Mouse (Mus musculus): ENCODE data around the gene Ttc22.

Ttc22 gene

GRCm38 (mm10) chr4:106622030-106622493 lies at the start of gene Ttc22:
Gene Ttc22, plus strand, starts transcription at chr4:106622432.
- no peak for DNase-seq (ENCODE audit: extremely low read depth, low read depth)

- DNase-seq (ENCODE audit: extremely low read depth, low read depth): no peak
Measured at GRCm38 (mm10) chr4:106575022-106575421, 47.2 kb upstream of the Ttc22 start.

- DNase-seq (ENCODE audit: extremely low read depth, low read depth): no peak
Measured at GRCm38 (mm10) chr4:106577511-106577910, 44.7 kb upstream of the Ttc22 start.

GRCm38 (mm10) chr4:106581176-106581864 lies 40.9 kb upstream of the Ttc22 start:
- DNase-seq (ENCODE audit: extremely low read depth, low read depth): no peak

GRCm38 (mm10) chr4:106581865-106582204 lies 40.4 kb upstream of the Ttc22 start:
- DNase-seq (ENCODE audit: extremely low read depth, low read depth): no peak

GRCm38 (mm10) chr4:106582428-106583153 lies 39.6 kb upstream of the Ttc22 start:
- peak; percentile 90 for DNase-seq (ENCODE audit: extremely low read depth, low read depth)

GRCm38 (mm10) chr4:106584665-106585064 lies 37.6 kb upstream of the Ttc22 start:
- DNase-seq (ENCODE audit: extremely low read depth, low read depth): no peak

- DNase-seq (ENCODE audit: extremely low read depth, low read depth): no peak
Measured at GRCm38 (mm10) chr4:106587075-106587474, 35.2 kb upstream of the Ttc22 start.

GRCm38 (mm10) chr4:106590142-106590541 lies 32.1 kb upstream of the Ttc22 start:
- DNase-seq (ENCODE audit: extremely low read depth, low read depth): no peak

- no peak for DNase-seq (ENCODE audit: extremely low read depth, low read depth)
Measured at GRCm38 (mm10) chr4:106590871-106591270, 31.4 kb upstream of the Ttc22 start.

- no peak for DNase-seq (ENCODE audit: extremely low read depth, low read depth)
Measured at GRCm38 (mm10) chr4:106593636-106594035, 28.6 kb upstream of the Ttc22 start.

- DNase-seq (ENCODE audit: extremely low read depth, low read depth): no peak
Measured at GRCm38 (mm10) chr4:106596200-106596599, 26.0 kb upstream of the Ttc22 start.

- DNase-seq (ENCODE audit: extremely low read depth, low read depth): no peak
Measured at GRCm38 (mm10) chr4:106597055-106597454, 25.2 kb upstream of the Ttc22 start.

GRCm38 (mm10) chr4:106597741-106598140 lies 24.5 kb upstream of the Ttc22 start:
- no peak for DNase-seq (ENCODE audit: extremely low read depth, low read depth)

GRCm38 (mm10) chr4:106599415-106599814 lies 22.8 kb upstream of the Ttc22 start:
- peak; percentile 23 for DNase-seq (ENCODE audit: extremely low read depth, low read depth)

GRCm38 (mm10) chr4:106600770-106601169 lies 21.5 kb upstream of the Ttc22 start:
- no peak for DNase-seq (ENCODE audit: extremely low read depth, low read depth)

GRCm38 (mm10) chr4:106606639-106607554 lies 15.3 kb upstream of the Ttc22 start:
- DNase-seq (ENCODE audit: extremely low read depth, low read depth): no peak

- no peak for DNase-seq (ENCODE audit: extremely low read depth, low read depth)
Measured at GRCm38 (mm10) chr4:106607905-106608304, 14.3 kb upstream of the Ttc22 start.

GRCm38 (mm10) chr4:106613105-106613504 lies 9.1 kb upstream of the Ttc22 start:
- no peak for DNase-seq (ENCODE audit: extremely low read depth, low read depth)

GRCm38 (mm10) chr4:106613560-106613959 lies 8.7 kb upstream of the Ttc22 start:
- peak; percentile 70 for DNase-seq (ENCODE audit: extremely low read depth, low read depth)

GRCm38 (mm10) chr4:106614180-106614797 lies 7.9 kb upstream of the Ttc22 start:
- peak; percentile 60 for DNase-seq (ENCODE audit: extremely low read depth, low read depth)

All from MEL-GATA-1-ER (cell line).